Mouse (Mus musculus): ENCODE results near the gene Calcoco2. TPM values are rescaled to one million over a fixed set of nuclear protein-coding genes. Genes with fewer than 3 reads are reported as not detected.

Gene Calcoco2
- under 1 TPM in 1 of 2 experiments, not detected in 1; 0.22 TPM for polyA plus RNA-seq (2017; shearing (Covaris generic))

DNA sequence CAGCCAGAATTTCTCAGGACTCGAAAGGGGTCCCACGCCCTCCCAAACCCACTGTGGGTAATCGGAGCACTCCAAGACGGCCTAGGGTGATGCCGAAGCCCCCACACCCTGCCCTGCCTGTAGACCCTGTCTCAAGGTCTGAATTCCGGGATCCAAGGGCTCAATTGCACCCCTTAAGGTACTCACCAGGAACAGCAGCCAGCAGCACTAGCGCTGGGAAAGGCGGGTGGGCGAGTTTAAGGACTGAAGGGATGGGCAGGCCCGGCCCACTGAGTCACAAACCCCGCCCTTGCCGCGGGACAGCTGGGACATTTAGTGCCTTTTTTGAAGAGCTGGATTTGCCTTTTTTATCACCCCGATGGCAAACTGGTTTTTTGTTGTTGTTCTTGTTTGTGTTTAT is at the start of gene Calcoco2:
Gene Calcoco2, minus strand, starts transcription at position 214 of the 400 bp plus-strand sequence.

GRCm38 (mm10) chr11:96133239-96133865 is 21.6 kb upstream of the Calcoco2 start, which contains the start of gene Ttll6:
Ttll6 (plus strand) TSS chr11:96133786.

GRCm38 (mm10) chr11:96075509-96076220 is 36.1 kb downstream of the Calcoco2 start, which contains the start of gene Atp5g1:
Atp5g1 (minus strand) TSS chr11:96075670.

DNA sequence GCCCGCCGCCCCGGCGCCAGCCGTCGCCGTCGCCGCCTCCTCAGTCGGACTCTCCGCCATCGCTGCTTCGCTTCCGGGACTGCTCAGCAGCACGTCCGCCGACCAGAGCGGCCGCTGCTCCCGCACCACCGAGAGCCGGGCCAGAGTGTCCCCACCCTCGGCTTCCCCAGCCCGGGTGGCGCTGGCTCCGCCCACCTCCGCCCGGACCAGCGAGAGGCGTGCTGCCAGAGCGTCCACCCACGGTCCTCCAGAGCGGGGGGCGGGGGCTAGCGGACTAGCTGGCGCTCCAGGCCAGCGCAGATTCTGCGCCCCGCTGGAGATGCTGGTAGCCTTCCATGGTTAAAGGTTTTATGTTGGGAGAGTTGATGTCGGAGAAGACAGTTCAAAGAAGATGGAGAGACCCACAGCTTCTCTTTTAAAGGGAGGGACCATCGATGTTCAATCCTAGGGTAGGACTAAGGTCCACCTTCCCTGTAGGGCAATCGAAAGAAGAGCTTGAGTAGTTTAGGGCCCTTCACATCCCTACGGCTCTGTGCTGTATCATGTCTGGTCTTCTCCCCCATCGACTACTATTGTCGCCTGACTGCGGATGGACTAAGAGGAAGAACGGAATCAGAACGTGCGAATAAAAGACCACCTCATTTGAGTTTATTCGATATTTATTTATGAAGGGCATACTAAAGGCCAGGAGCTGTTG is 46.4 kb downstream of the Calcoco2 start, which contains the start of gene Ube2z:
Gene Ube2z, minus strand, starts transcription at position 174 of the 697 bp plus-strand sequence.

Other genes with a start within 250 kb of the Calcoco2 start
- under 1 TPM in 1 of 2 experiments, not detected in 1; 0.23 TPM for gene B4galnt2, start 197.1 kb downstream of the Calcoco2 start, polyA plus RNA-seq (2017; shearing (Covaris generic))
- gene Igf2bp1, start 106.0 kb downstream of the Calcoco2 start, polyA plus RNA-seq (2017; shearing (Covaris generic)), result under 1 TPM in 1 of 2 experiments, not detected in 1; 0.45 TPM
- not detected for gene Gip, start 87.4 kb downstream of the Calcoco2 start, polyA plus RNA-seq (2017; shearing (Covaris generic))
- 100 to 1,000 TPM in 1 of 2 experiments, 10 to 100 TPM in 1; 98.0 to 107 TPM for gene Snf8, start 77.1 kb downstream of the Calcoco2 start, polyA plus RNA-seq (2017; shearing (Covaris generic))
- 10 to 100 TPM; 38.1 to 46.2 TPM for gene Ube2z, start 46.6 kb downstream of the Calcoco2 start, polyA plus RNA-seq (2017; shearing (Covaris generic))
- 100 to 1,000 TPM; 337 to 446 TPM for gene Atp5g1, start 36.3 kb downstream of the Calcoco2 start, polyA plus RNA-seq (2017; shearing (Covaris generic))
- gene Ttll6, start 21.8 kb upstream of the Calcoco2 start, polyA plus RNA-seq (2017; shearing (Covaris generic)), result under 1 TPM in 1 of 2 experiments, not detected in 1; 0.05 TPM
- gene Hoxb13, start 82.4 kb upstream of the Calcoco2 start, polyA plus RNA-seq (2017; shearing (Covaris generic)), result under 1 TPM in 1 of 2 experiments, not detected in 1; 0.14 TPM
- gene Hoxb9, start 159.5 kb upstream of the Calcoco2 start, polyA plus RNA-seq (2017; shearing (Covaris generic)), result not detected
- gene Hoxb8, start 169.9 kb upstream of the Calcoco2 start, polyA plus RNA-seq (2017; shearing (Covaris generic)), result not detected
- not detected for gene Hoxb7, start 174.7 kb upstream of the Calcoco2 start, polyA plus RNA-seq (2017; shearing (Covaris generic))
- under 1 TPM in 1 of 2 experiments, not detected in 1; 0.31 TPM for gene Hoxb6, start 180.5 kb upstream of the Calcoco2 start, polyA plus RNA-seq (2017; shearing (Covaris generic))
- under 1 TPM in 1 of 2 experiments, not detected in 1; 0.63 TPM for gene Hoxb5, start 191.4 kb upstream of the Calcoco2 start, polyA plus RNA-seq (2017; shearing (Covaris generic))
- under 1 TPM; 0.06 to 0.41 TPM for gene Hoxb4, start 206.3 kb upstream of the Calcoco2 start, polyA plus RNA-seq (2017; shearing (Covaris generic))
- gene Hoxb3, start 211.4 kb upstream of the Calcoco2 start, polyA plus RNA-seq (2017; shearing (Covaris generic)), result not detected
- gene Hoxb2, start 238.6 kb upstream of the Calcoco2 start, polyA plus RNA-seq (2017; shearing (Covaris generic)), result under 1 TPM in 1 of 2 experiments, not detected in 1; 0.05 TPM